Mouse (Mus musculus): Measurements from ENCODE around the gene Foxi1.

The Foxi1 gene

GRCm38 (mm10) chr11:34158916-34159315 is 49.0 kb downstream of the Foxi1 start:
- DNase-seq (ENCODE audit: low read depth, low spot score), result no peak

- DNase-seq (ENCODE audit: low read depth, low spot score), result no peak
Observed at GRCm38 (mm10) chr11:34155235-34155634, 52.7 kb downstream of the Foxi1 start.
